9 mouse cellular contexts compared by ENCODE assay signal in the genomic region with DNA sequence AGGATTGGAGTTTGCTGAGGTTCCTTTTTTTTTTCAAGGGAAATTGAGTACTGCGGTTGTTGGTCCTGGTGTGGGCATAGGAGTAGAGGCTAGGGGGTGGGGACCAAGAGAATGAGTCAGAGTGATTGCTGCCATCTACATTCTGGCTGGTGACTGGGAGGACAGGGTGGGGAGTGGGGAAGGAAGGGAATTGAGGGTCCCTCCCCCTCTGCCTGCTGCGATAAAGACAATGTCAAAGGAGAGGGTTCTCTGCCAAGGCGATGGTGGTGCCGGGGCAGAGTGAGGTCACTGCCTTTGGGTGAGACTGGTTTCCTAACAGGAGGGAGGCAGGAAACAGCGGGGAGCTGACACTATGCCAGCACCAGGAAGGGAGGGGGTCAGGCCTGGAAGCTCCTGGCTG.
DNase-seq lines count a peak whose midpoint lies in the region; ATAC-seq lines count a peak whose summit lies in the region.
"Had no signal": no experiment of that assay in that cellular context is flagged by ENCODE, and none has a peak within 500 bp of the region (broad histone marks: within the 10 kb centered on the region; RNA-seq: fewer than 3 reads in every experiment).

No protein-coding gene starts in this region.

- H3K4me2 ChIP-seq in intestine, embryonic 16.5 days (ENCODE audit: low read depth, low read length), result no peak overlapping the region

- H3K9ac ChIP-seq in intestine, embryonic 16.5 days (ENCODE audit: low read depth, low read length), result no peak overlapping the region

- no peaks in the 10 kb centered on the region for H3K27me3 ChIP-seq in intestine, embryonic 16.5 days (replicated peaks; ENCODE audit: control insufficient read depth, insufficient read depth, low read length)

- no peak overlapping the region for H3K27ac ChIP-seq in intestine, embryonic 16.5 days (ENCODE audit: low read length)

- 63% methylated on average over 5 of the region's 5 CpGs for WGBS in intestine, embryonic 16.5 days

- no peak overlapping the region for H3K4me3 ChIP-seq in intestine, embryonic 16.5 days (ENCODE audit: low read length)
- H3K4me3 ChIP-seq: myocyte had no signal

- H3K4me1 ChIP-seq in intestine, embryonic 16.5 days (ENCODE audit: control insufficient read depth, insufficient read depth, low read length), result no peaks in the 10 kb centered on the region

- DNase-seq in gastrocnemius, postnatal 10 days, result peak; percentile 12
- no peak for DNase-seq in gastrocnemius, postnatal 4 days (ENCODE audit: low spot score in 2 of 2)
- DNase-seq in adrenal gland, postnatal 25 days, result peak; percentile 32
- peak; percentile 43 for DNase-seq in heart, postnatal 4 days
- peak; percentile 91 for DNase-seq in lung, postnatal 36 days
- no peak for DNase-seq in layer of hippocampus, adult 9-10 months (ENCODE audit: low spot score)

- ATAC-seq in activated CD4-positive, CD25-positive, alpha-beta regulatory T cell, adult 4 months, result no peak
- ATAC-seq in intestine, embryonic 16.5 days, result no peak

- H3K36me3 ChIP-seq in intestine, embryonic 16.5 days (ENCODE audit: control insufficient read depth, insufficient read depth, low read length), result no peaks in the 10 kb centered on the region

- no peaks in the 10 kb centered on the region for H3K9me3 ChIP-seq in intestine, embryonic 16.5 days (ENCODE audit: control insufficient read depth, low read length)

Comparison
In these comparisons a context has a peak if more than half of its experiments do, and no peak if none do; other contexts are left out.
1. DNase-seq: peak in gastrocnemius, postnatal 10 days (single experiment), adrenal gland, postnatal 25 days (single experiment), heart, postnatal 4 days (single experiment) and lung, postnatal 36 days (single experiment); none in gastrocnemius, postnatal 4 days (0 of 2) and layer of hippocampus, adult 9-10 months (single experiment).